Mouse (Mus musculus): ENCODE measurements around the gene Olfr830. TPM values are rescaled to one million over a fixed set of nuclear protein-coding genes. Genes with fewer than 3 reads are reported as not detected.
"Not testable (repeated sequence)": the region's sequence is repeated elsewhere in the genome, so short reads cannot be mapped to it uniquely, and the experiment has no call there.

Olfr830 gene
- polyA plus RNA-seq (2014; fragmentation: Nextera tagmentation; extraction: Ambion mirVana): not detected in 2 replicates

DNA sequence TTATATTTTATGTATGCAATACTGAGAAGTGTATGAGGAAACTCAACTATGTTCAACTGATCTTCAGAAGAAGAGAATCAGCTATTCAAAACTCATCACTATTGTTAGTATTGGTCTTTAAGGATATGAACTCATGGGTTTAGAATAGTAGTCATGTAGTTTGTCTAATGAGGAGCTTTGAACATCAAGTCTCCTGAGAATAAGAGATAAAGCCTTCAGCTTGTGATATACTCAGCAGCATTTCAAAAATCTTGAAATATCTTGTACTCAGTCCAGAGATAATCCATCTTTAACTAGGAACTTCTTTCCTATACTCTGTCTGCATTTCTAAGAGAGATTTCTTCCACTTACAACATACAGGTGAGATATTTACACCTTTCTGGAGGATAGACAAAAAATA, at the start of gene Olfr830:
Olfr830 (plus strand) TSS at position 301 of the 400 bp plus-strand sequence.
- Histone ChIP-seq H3K4me2 (no peak within 1 kb of the TSS), H3K27ac (ENCODE audit: low read depth, low read length) (no peak within 1 kb of the TSS), H3K4me3 (ENCODE audit: low read depth, low read length) (no peak within 1 kb of the TSS), H3K4me1 (ENCODE audit: control insufficient read depth, insufficient read depth, low read length) (no peaks in the 10 kb centered on the region), H3K9me3 (ENCODE audit: control insufficient read depth, low read length) (no peaks in the 10 kb centered on the region), H3K9ac (ENCODE audit: low read length) (no peak within 1 kb of the TSS), H3K36me3 (ENCODE audit: control insufficient read depth, insufficient read depth, low read length) (no peaks in the 10 kb centered on the region), H3K27me3 (ENCODE audit: control insufficient read depth, insufficient read depth, low read length) (no peaks in the 10 kb centered on the region)
- no peak for ATAC-seq (ENCODE audit: low FRiP score)
- DNase-seq (ENCODE audit: low spot score, missing footprints): no peak

DNA sequence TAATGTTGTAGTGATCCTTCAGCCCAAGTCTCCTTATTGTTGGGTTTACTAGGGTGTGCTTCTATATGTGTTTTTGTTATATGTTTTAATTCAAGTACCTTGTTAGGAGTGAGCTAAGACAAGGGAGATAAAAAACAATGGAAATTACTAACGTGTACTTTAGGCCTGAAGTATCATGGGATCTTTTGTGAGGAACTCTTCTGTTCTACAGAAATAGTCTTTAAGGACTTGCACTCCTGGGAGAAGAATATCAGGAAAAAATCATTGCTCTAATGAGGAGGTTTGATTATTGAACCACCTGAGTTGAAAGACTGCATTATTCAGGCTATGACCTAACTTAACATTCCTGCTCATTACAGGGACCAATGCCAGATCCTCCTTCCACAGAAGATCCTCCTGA, 19.9 kb upstream of the Olfr830 start, which contains the start of gene Olfr829:
Olfr829 (plus strand) TSS at position 301 of the 400 bp plus-strand sequence.
- WGBS: 72% methylated on average over 1 of the region's 1 CpGs
- no peak for DNase-seq (ENCODE audit: low spot score, missing footprints)
- Histone ChIP-seq H3K9ac (ENCODE audit: low read length) (no peak within 1 kb of the TSS), H3K27ac (ENCODE audit: low read depth, low read length) (no peak within 1 kb of the TSS), H3K4me1 (ENCODE audit: control insufficient read depth, insufficient read depth, low read length) (no peaks in the 10 kb centered on the region), H3K4me2 (no peak within 1 kb of the TSS), H3K4me3 (ENCODE audit: low read depth, low read length) (no peak within 1 kb of the TSS), H3K9me3 (ENCODE audit: control insufficient read depth, low read length) (no peaks in the 10 kb centered on the region), H3K36me3 (ENCODE audit: control insufficient read depth, insufficient read depth, low read length) (no peaks in the 10 kb centered on the region), H3K27me3 (ENCODE audit: control insufficient read depth, insufficient read depth, low read length) (no peaks in the 10 kb centered on the region)
- ATAC-seq (ENCODE audit: low FRiP score): no peak

DNA sequence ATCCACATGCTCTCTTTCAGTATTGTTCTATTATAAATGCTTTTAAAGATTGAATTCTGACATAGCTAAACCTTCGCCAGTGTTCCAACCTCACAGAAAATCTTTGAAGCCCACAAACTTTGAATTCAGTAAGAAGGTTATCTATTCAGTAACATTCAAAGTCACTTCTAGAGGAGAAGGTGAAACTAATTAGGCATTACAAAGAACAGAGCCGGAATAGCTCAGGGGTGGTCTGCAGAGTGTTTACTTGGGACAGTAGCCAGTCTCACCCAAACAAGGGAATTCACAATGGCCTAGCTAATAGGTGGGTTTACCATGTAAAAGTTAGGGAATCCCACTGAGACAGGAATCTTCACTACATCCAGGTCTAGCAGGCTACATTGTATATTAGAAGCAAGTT, 33.2 kb downstream of the Olfr830 start:
- H3K4me3 ChIP-seq (ENCODE audit: low read depth, low read length); H3K27me3 ChIP-seq (ENCODE audit: control insufficient read depth, insufficient read depth, low read length); H3K9me3 ChIP-seq (ENCODE audit: control insufficient read depth, low read length); H3K9ac ChIP-seq (ENCODE audit: low read length); H3K4me2 ChIP-seq; H3K27ac ChIP-seq (ENCODE audit: low read depth, low read length); ATAC-seq (ENCODE audit: low FRiP score); DNase-seq (ENCODE audit: low spot score, missing footprints); H3K36me3 ChIP-seq (ENCODE audit: control insufficient read depth, insufficient read depth, low read length); H3K4me1 ChIP-seq (ENCODE audit: control insufficient read depth, insufficient read depth, low read length): not testable (repeated sequence)
- 69% methylated on average over 2 of the region's 2 CpGs for WGBS

DNA sequence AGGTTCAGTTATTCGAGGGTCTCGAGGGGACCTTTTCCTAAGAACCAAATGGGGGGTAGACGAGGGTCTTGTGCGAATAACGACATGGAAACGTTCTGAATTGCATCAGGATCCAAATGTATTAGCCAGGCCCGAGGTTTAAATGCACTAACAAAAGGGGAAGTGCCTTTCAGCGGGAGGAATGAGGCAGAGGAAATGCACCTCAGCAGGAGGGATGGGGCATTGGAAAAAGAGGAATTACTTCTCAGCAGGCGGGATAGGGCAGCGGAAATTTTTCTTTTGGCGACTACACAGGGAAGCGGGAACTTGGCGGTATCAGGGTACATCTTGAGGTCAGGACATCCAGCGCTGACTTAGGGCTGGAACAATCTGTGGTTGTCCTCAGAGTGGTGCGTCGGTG, 53.4 kb downstream of the Olfr830 start:
- not testable (repeated sequence) for H3K36me3 ChIP-seq (ENCODE audit: control insufficient read depth, insufficient read depth, low read length); H3K27me3 ChIP-seq (ENCODE audit: control insufficient read depth, insufficient read depth, low read length); H3K4me1 ChIP-seq (ENCODE audit: control insufficient read depth, insufficient read depth, low read length); ATAC-seq (ENCODE audit: low FRiP score); H3K9me3 ChIP-seq (ENCODE audit: control insufficient read depth, low read length); H3K9ac ChIP-seq (ENCODE audit: low read length); H3K4me2 ChIP-seq; DNase-seq (ENCODE audit: low spot score, missing footprints); H3K4me3 ChIP-seq (ENCODE audit: low read depth, low read length); H3K27ac ChIP-seq (ENCODE audit: low read depth, low read length)
- 88% methylated on average over 15 of the region's 16 CpGs for WGBS

Other genes starting within 250 kb of the Olfr830 start
- not detected in 2 replicates for gene Muc16, start 200.2 kb upstream of the Olfr830 start, polyA plus RNA-seq (2014; fragmentation: Nextera tagmentation; extraction: Ambion mirVana)
- gene Olfr24, start 110.7 kb upstream of the Olfr830 start, polyA plus RNA-seq (2014; fragmentation: Nextera tagmentation; extraction: Ambion mirVana): not detected in 2 replicates
- not detected in 2 replicates for gene Olfr828, start 55.2 kb upstream of the Olfr830 start, polyA plus RNA-seq (2014; fragmentation: Nextera tagmentation; extraction: Ambion mirVana)
- gene Olfr829, start 19.8 kb upstream of the Olfr830 start, polyA plus RNA-seq (2014; fragmentation: Nextera tagmentation; extraction: Ambion mirVana): not detected in 2 replicates
- not detected in 2 replicates for gene Olfr832, start 62.4 kb downstream of the Olfr830 start, polyA plus RNA-seq (2014; fragmentation: Nextera tagmentation; extraction: Ambion mirVana)
- gene Olfr834, start 113.3 kb downstream of the Olfr830 start, polyA plus RNA-seq (2014; fragmentation: Nextera tagmentation; extraction: Ambion mirVana): not detected in 2 replicates
- gene Olfr835, start 158.0 kb downstream of the Olfr830 start, polyA plus RNA-seq (2014; fragmentation: Nextera tagmentation; extraction: Ambion mirVana): not detected in 2 replicates
- not detected in 2 replicates for gene Olfr836, start 245.7 kb downstream of the Olfr830 start, polyA plus RNA-seq (2014; fragmentation: Nextera tagmentation; extraction: Ambion mirVana)